Mouse (Mus musculus) limb, embryonic 11.5 days (tissue): ENCODE results near the gene Gm10272. TPM values are rescaled to one million over a fixed set of nuclear protein-coding genes. Genes with fewer than 3 reads are reported as not detected.

Source experiments
- ATAC-seq: fragments of 200-750 bp; cut with Nextera tagmentation; 2 replicates; pipeline ENCODE4 v1.8.0; 2017; ENCODE audit warnings: low read depth; ENCODE audit not compliant: insufficient number of reproducible peaks, low FRiP score, low TSS enrichment
- DNase-seq: peaks from one replicate; pipeline ENCODE4 v3.0.0-alpha.2; 2015; ENCODE audit warnings: low spot score
- H3K27ac ChIP-seq: fragments of 300-500 bp; sonication (generic); replicated peaks from 2 replicates; pipeline ENCODE4 v1.5.1; 2014; ENCODE audit warnings: low read depth, mild to moderate bottlenecking, low read length
- H3K27me3 ChIP-seq: fragments of 300-500 bp; sonication (generic); 2 replicates; pipeline ENCODE4 v1.6.1; 2014; ENCODE audit warnings: mild to moderate bottlenecking, low read length, mixed read lengths; ENCODE audit not compliant: control insufficient read depth, insufficient read depth
- H3K36me3 ChIP-seq: fragments of 300-500 bp; sonication (generic); 2 replicates; pipeline ENCODE4 v1.6.1; 2014; ENCODE audit warnings: mild to moderate bottlenecking, low read length, moderate library complexity, mixed read lengths; ENCODE audit not compliant: control insufficient read depth, insufficient read depth
- H3K4me1 ChIP-seq: fragments of 300-500 bp; sonication (generic); 2 replicates; pipeline ENCODE4 v1.6.1; 2014; ENCODE audit warnings: low read length, mixed read lengths; ENCODE audit not compliant: control insufficient read depth, insufficient read depth
- H3K4me2 ChIP-seq: fragments of 300-500 bp; sonication (generic); 2 replicates; pipeline ENCODE4 v1.6.1; 2014; ENCODE audit warnings: low read depth, mild to moderate bottlenecking, moderate library complexity; ENCODE audit not compliant: severe bottlenecking
- H3K4me3 ChIP-seq: fragments of 300-500 bp; sonication (generic); 2 replicates; pipeline ENCODE4 v1.5.1; 2014; ENCODE audit warnings: low read depth, low read length
- H3K9ac ChIP-seq: fragments of 300-500 bp; sonication (generic); 2 replicates; pipeline ENCODE4 v1.6.1; 2014; ENCODE audit warnings: mild to moderate bottlenecking, low read length
- H3K9me3 ChIP-seq: fragments of 300-500 bp; sonication (generic); 2 replicates; pipeline ENCODE4 v1.6.1; 2016; ENCODE audit warnings: low read length; ENCODE audit not compliant: control insufficient read depth
- WGBS: fragments of 180-500 bp; shearing (Covaris S2); extraction: QIAGEN DNeasy Blood & Tissue Kit; methylation state at CpG from one replicate; pipeline ENCODE4 v1.1.7; 2014; 5-methylcytosine and 5-hydroxymethylcytosine counted together
- polyA plus RNA-seq: library from polyadenylated mRNA; unstranded; fragments of >200 nt; fragmentation: Nextera tagmentation; extraction: Ambion mirVana; gene quantifications from 2 replicates; pipeline ENCODE4 v1.2.1, GENCODE M21; 2014

The Gm10272 gene
- polyA plus RNA-seq = not detected in 2 replicates

GRCm38 (mm10) chr10:77706326-77706725 lies at the start of gene Gm10272:
Gm10272 (plus strand) TSS chr10:77706626.
- H3K4me1 ChIP-seq = no peaks in the 10 kb centered on the region
- H3K36me3 ChIP-seq = no peaks in the 10 kb centered on the region
- H3K9me3 ChIP-seq = no peaks in the 10 kb centered on the region; the same call in 1 of the 2 replicates
- no peak within 1 kb of the TSS for H3K4me3 ChIP-seq
- no peak for ATAC-seq
- DNase-seq = no peak
- WGBS = 92% methylated on average over 1 of the region's 1 CpGs
- no peak within 1 kb of the TSS for H3K27ac ChIP-seq
- H3K4me2 ChIP-seq = no peak within 1 kb of the TSS
- H3K9ac ChIP-seq = no peak within 1 kb of the TSS
- H3K27me3 ChIP-seq = no peaks in the 10 kb centered on the region

GRCm38 (mm10) chr10:77658286-77658994 lies 48.0 kb upstream of the Gm10272 start:
- no peak for ATAC-seq
- WGBS = 72% methylated on average over 15 of the region's 15 CpGs

GRCm38 (mm10) chr10:77663949-77664665 lies 42.3 kb upstream of the Gm10272 start:
- Histone ChIP-seq H3K27ac (no peak overlapping the region), H3K27me3 (no peaks in the 10 kb centered on the region)

More at GRCm38 (mm10) chr10:77658286-77658994, 48.0 kb upstream of the Gm10272 start:
- DNase-seq = no peak
- Histone ChIP-seq H3K27me3 (no peaks in the 10 kb centered on the region), H3K9ac (no peak overlapping the region), H3K27ac (no peak overlapping the region), H3K9me3 (no peaks in the 10 kb centered on the region), H3K4me1 (no peaks in the 10 kb centered on the region), H3K4me2 (no peak overlapping the region), H3K4me3 (no peak overlapping the region), H3K36me3 (no peaks in the 10 kb centered on the region; the same call in 1 of the 2 replicates)

GRCm38 (mm10) chr10:77666342-77666741 lies 40.1 kb upstream of the Gm10272 start:
- Histone ChIP-seq H3K4me2 (no peak overlapping the region), H3K27ac (no peak overlapping the region), H3K27me3 (no peaks in the 10 kb centered on the region), H3K36me3 (no peaks in the 10 kb centered on the region; the same call in 1 of the 2 replicates), H3K9me3 (no peaks in the 10 kb centered on the region), H3K4me3 (no peak overlapping the region), H3K4me1 (peaks cover 3% of the 10 kb centered on the region; the same call in 1 of the 2 replicates), H3K9ac (no peak overlapping the region)
- no peak; the same call in 1 of the 2 replicates for ATAC-seq
- 84% methylated on average over 8 of the region's 8 CpGs for WGBS
- no peak for DNase-seq

More at GRCm38 (mm10) chr10:77663949-77664665, 42.3 kb upstream of the Gm10272 start:
- ATAC-seq = peak; percentile 60; the same call in 1 of the 2 replicates
- Histone ChIP-seq H3K4me1 (peaks cover 3% of the 10 kb centered on the region; the same call in 1 of the 2 replicates), H3K9ac (no peak overlapping the region), H3K9me3 (no peaks in the 10 kb centered on the region), H3K4me2 (peak overlapping the region; percentile 38; the same call in 1 of the 2 replicates), H3K4me3 (no peak overlapping the region; the same call in 1 of the 2 replicates), H3K36me3 (no peaks in the 10 kb centered on the region; the same call in 1 of the 2 replicates)
- WGBS = 21% methylated on average over 43 of the region's 43 CpGs
- DNase-seq = peak; percentile 60

GRCm38 (mm10) chr10:77667402-77667801 lies 39.0 kb upstream of the Gm10272 start:
- H3K27me3 ChIP-seq = no peaks in the 10 kb centered on the region
- DNase-seq = no peak
- no peaks in the 10 kb centered on the region for H3K36me3 ChIP-seq
- WGBS = 87% methylated on average over 4 of the region's 4 CpGs
- no peak overlapping the region for H3K27ac ChIP-seq
- no peak overlapping the region for H3K4me3 ChIP-seq
- peaks cover 3% of the 10 kb centered on the region; the same call in 1 of the 2 replicates for H3K4me1 ChIP-seq
- no peak overlapping the region for H3K4me2 ChIP-seq
- ATAC-seq = no peak
- no peak overlapping the region for H3K9ac ChIP-seq
- no peaks in the 10 kb centered on the region for H3K9me3 ChIP-seq

GRCm38 (mm10) chr10:77670710-77671109 lies 35.7 kb upstream of the Gm10272 start:
- H3K27me3 ChIP-seq = no peaks in the 10 kb centered on the region
- H3K4me1 ChIP-seq = peaks cover 5% of the 10 kb centered on the region; the same call in 1 of the 2 replicates
- H3K9me3 ChIP-seq = no peaks in the 10 kb centered on the region; the same call in 1 of the 2 replicates
- no peak overlapping the region for H3K4me3 ChIP-seq
- no peak overlapping the region for H3K27ac ChIP-seq
- H3K9ac ChIP-seq = no peak overlapping the region
- no peak overlapping the region for H3K4me2 ChIP-seq
- ATAC-seq = no peak
- 79% methylated on average over 4 of the region's 4 CpGs for WGBS
- DNase-seq = no peak
- H3K36me3 ChIP-seq = no peaks in the 10 kb centered on the region

- Histone ChIP-seq H3K4me2 (no peak overlapping the region), H3K9me3 (no peaks in the 10 kb centered on the region; the same call in 1 of the 2 replicates), H3K27me3 (no peaks in the 10 kb centered on the region; the same call in 1 of the 2 replicates), H3K9ac (no peak overlapping the region), H3K27ac (no peak overlapping the region), H3K4me3 (no peak overlapping the region), H3K36me3 (no peaks in the 10 kb centered on the region), H3K4me1 (peaks cover 5% of the 10 kb centered on the region; the same call in 1 of the 2 replicates)
- 60% methylated on average over 4 of the region's 4 CpGs for WGBS
- DNase-seq (no peak), ATAC-seq (no peak)
These were observed 34.9 kb upstream of the Gm10272 start for GRCm38 (mm10) chr10:77671519-77671918.

GRCm38 (mm10) chr10:77673765-77674164 lies 32.7 kb upstream of the Gm10272 start:
- Histone ChIP-seq H3K4me2 (no peak overlapping the region), H3K9me3 (no peaks in the 10 kb centered on the region; the same call in 1 of the 2 replicates), H3K27ac (no peak overlapping the region), H3K9ac (no peak overlapping the region), H3K4me3 (no peak overlapping the region), H3K36me3 (no peaks in the 10 kb centered on the region), H3K27me3 (peaks cover 14% of the 10 kb centered on the region), H3K4me1 (peaks cover 20% of the 10 kb centered on the region)
- WGBS = 62% methylated on average over 13 of the region's 13 CpGs
- ATAC-seq (no peak), DNase-seq (no peak)
